Mouse (Mus musculus): ENCODE results near the gene Cwc25. TPM values are rescaled to one million over a fixed set of nuclear protein-coding genes. Genes with fewer than 3 reads are reported as not detected.

Cwc25 gene
- 11.5 and 17.0 TPM in 2 replicates for polyA plus RNA-seq (2015; fragmentation: Nextera tagmentation; extraction: Ambion mirVana)

GRCm38 (mm10) chr11:97766154-97766881 lies at the start of gene Cwc25:
Cwc25 (minus strand) TSS chr11:97766556.

GRCm38 (mm10) chr11:97798782-97799145 lies 32.4 kb upstream of the Cwc25 start, which contains the start of gene Lasp1:
Lasp1 (plus strand) TSS chr11:97799000.

GRCm38 (mm10) chr11:97781832-97782563 lies 15.6 kb upstream of the Cwc25 start, which contains the start of gene Rpl23:
Rpl23 (minus strand) TSS chr11:97782437.

GRCm38 (mm10) chr11:97775808-97776496 lies 9.6 kb upstream of the Cwc25 start, which contains the start of gene 1700001P01Rik:
1700001P01Rik (minus strand) TSS chr11:97775918.

GRCm38 (mm10) chr11:97744063-97744717 lies 22.2 kb downstream of the Cwc25 start, which contains the start of gene Pip4k2b:
Pip4k2b (minus strand) TSS chr11:97744704.

GRCm38 (mm10) chr11:97703039-97703826 lies 63.1 kb downstream of the Cwc25 start, which contains the start of gene Psmb3:
Psmb3 (plus strand) TSS chr11:97703399.

GRCm38 (mm10) chr11:97700003-97700745 lies 66.2 kb downstream of the Cwc25 start, which contains the start of gene Pcgf2:
Pcgf2 (minus strand) TSS chr11:97700497.

Small RNA genes within 50 kb of the gene (microRNA-seq; reads per million reads assigned to microRNA genes)
- not detected for gene Mir8102 (ENCODE audit: borderline replicate concordance, insufficient number of aligned reads)

Other genes with a start within 250 kb of the Cwc25 start
- 1.8 and 2.3 TPM in 2 replicates for gene Srcin1, start 190.4 kb downstream of the Cwc25 start, polyA plus RNA-seq (2015; fragmentation: Nextera tagmentation; extraction: Ambion mirVana)
- 1.1 and 2.2 TPM in 2 replicates for gene Epop, start 136.9 kb downstream of the Cwc25 start, polyA plus RNA-seq (2015; fragmentation: Nextera tagmentation; extraction: Ambion mirVana)
- 1.3 TPM in 2 replicates for gene Mllt6, start 103.1 kb downstream of the Cwc25 start, polyA plus RNA-seq (2015; fragmentation: Nextera tagmentation; extraction: Ambion mirVana)
- 53.6 and 65.4 TPM in 2 replicates for gene Cisd3, start 80.7 kb downstream of the Cwc25 start, polyA plus RNA-seq (2015; fragmentation: Nextera tagmentation; extraction: Ambion mirVana)
- gene Pcgf2, start 66.1 kb downstream of the Cwc25 start, polyA plus RNA-seq (2015; fragmentation: Nextera tagmentation; extraction: Ambion mirVana) = 6.3 and 8.3 TPM in 2 replicates
- 662 and 856 TPM in 2 replicates for gene Psmb3, start 63.2 kb downstream of the Cwc25 start, polyA plus RNA-seq (2015; fragmentation: Nextera tagmentation; extraction: Ambion mirVana)
- 1.0 and 1.2 TPM in 2 replicates for gene Pip4k2b, start 21.9 kb downstream of the Cwc25 start, polyA plus RNA-seq (2015; fragmentation: Nextera tagmentation; extraction: Ambion mirVana)
- not detected in 2 replicates for gene 1700001P01Rik, start 9.4 kb upstream of the Cwc25 start, polyA plus RNA-seq (2015; fragmentation: Nextera tagmentation; extraction: Ambion mirVana)
- gene Rpl23, start 15.9 kb upstream of the Cwc25 start, polyA plus RNA-seq (2015; fragmentation: Nextera tagmentation; extraction: Ambion mirVana) = 693 and 816 TPM in 2 replicates
- gene Lasp1, start 32.4 kb upstream of the Cwc25 start, polyA plus RNA-seq (2015; fragmentation: Nextera tagmentation; extraction: Ambion mirVana) = 59.8 and 83.6 TPM in 2 replicates
- gene B230217C12Rik, start 74.2 kb upstream of the Cwc25 start, polyA plus RNA-seq (2015; fragmentation: Nextera tagmentation; extraction: Ambion mirVana) = 6.8 and 7.8 TPM in 2 replicates
- gene Fbxo47, start 117.6 kb upstream of the Cwc25 start, polyA plus RNA-seq (2015; fragmentation: Nextera tagmentation; extraction: Ambion mirVana) = 0.27 and 1.0 TPM in 2 replicates
- gene Plxdc1, start 219.9 kb upstream of the Cwc25 start, polyA plus RNA-seq (2015; fragmentation: Nextera tagmentation; extraction: Ambion mirVana) = 2.3 and 4.6 TPM in 2 replicates
- 8.8 and 13.2 TPM in 2 replicates for gene Arl5c, start 229.6 kb upstream of the Cwc25 start, polyA plus RNA-seq (2015; fragmentation: Nextera tagmentation; extraction: Ambion mirVana)